Mouse (Mus musculus) hindbrain, embryonic 12.5 days (tissue): ENCODE measurements around the gene Bahcc1. TPM values are rescaled to one million over a fixed set of nuclear protein-coding genes. Genes with fewer than 3 reads are reported as not detected.

ENCODE experiments used
- ATAC-seq: fragments of 200-750 bp; cut with Nextera tagmentation; 2 replicates; pipeline ENCODE4 v1.8.0; 2017; ENCODE audit warnings: moderate TSS enrichment; ENCODE audit not compliant: low FRiP score
- H3K27ac ChIP-seq: fragments of 300-500 bp; sonication (generic); 2 replicates; pipeline ENCODE4 v1.5.1; 2016; ENCODE audit warnings: mild to moderate bottlenecking
- H3K27me3 ChIP-seq: fragments of 300-500 bp; sonication (generic); 2 replicates; pipeline ENCODE4 v1.6.1; 2016; ENCODE audit warnings: mild to moderate bottlenecking
- H3K36me3 ChIP-seq: fragments of 300-500 bp; sonication (generic); 2 replicates; pipeline ENCODE4 v1.6.1; 2016; ENCODE audit warnings: mild to moderate bottlenecking
- H3K4me1 ChIP-seq: fragments of 300-500 bp; sonication (generic); 2 replicates; pipeline ENCODE4 v1.6.1; 2016
- H3K4me2 ChIP-seq: fragments of 300-500 bp; sonication (generic); replicated peaks from 2 replicates; pipeline ENCODE4 v1.6.1; 2016; ENCODE audit warnings: mild to moderate bottlenecking
- H3K4me3 ChIP-seq: fragments of 300-500 bp; sonication (generic); 2 replicates; pipeline ENCODE4 v1.5.1; 2016; ENCODE audit warnings: mild to moderate bottlenecking
- H3K9ac ChIP-seq: fragments of 300-500 bp; sonication (generic); 2 replicates; pipeline ENCODE4 v1.6.1; 2016; ENCODE audit warnings: mild to moderate bottlenecking, moderate library complexity
- H3K9me3 ChIP-seq: fragments of 300-500 bp; sonication (generic); replicated peaks from 2 replicates; pipeline ENCODE4 v1.6.1; 2016; ENCODE audit warnings: mild to moderate bottlenecking
- WGBS: fragments of 180-500 bp; shearing (Covaris S2); methylation state at CpG from one replicate; pipeline ENCODE4 v1.1.7; 2016; 5-methylcytosine and 5-hydroxymethylcytosine counted together
- polyA plus RNA-seq: library from polyadenylated mRNA; unstranded; fragments of >200 nt; fragmentation: Nextera tagmentation; extraction: Ambion mirVana; gene quantifications from 2 replicates; pipeline ENCODE4 v1.2.1, GENCODE M21; 2016

Gene Bahcc1
- polyA plus RNA-seq, 1 experiment from 2014 or later = 23.8 TPM

- Histone ChIP-seq H3K4me1 (peaks cover 83% of the 10 kb centered on the region), H3K9me3 (no peaks in the 10 kb centered on the region), H3K4me2 (peak overlapping the region; percentile 73), H3K27me3 (no peaks in the 10 kb centered on the region), H3K36me3 (0 out of 2 replicates have a peak, but pooled peaks cover 7% of the 10 kb centered on the region), H3K27ac (peak overlapping the region; percentile 99), H3K4me3 (0 out of 2 replicates have a peak overlapping the region, but pooled peaks have one; percentile 12), H3K9ac (peak overlapping the region; percentile 57)
- ATAC-seq = no peak
- WGBS = 42% methylated on average over 6 of the region's 6 CpGs
These were observed 9.4 kb downstream of the Bahcc1 start for GRCm38 (mm10) chr11:120241981-120242725.

DNA sequence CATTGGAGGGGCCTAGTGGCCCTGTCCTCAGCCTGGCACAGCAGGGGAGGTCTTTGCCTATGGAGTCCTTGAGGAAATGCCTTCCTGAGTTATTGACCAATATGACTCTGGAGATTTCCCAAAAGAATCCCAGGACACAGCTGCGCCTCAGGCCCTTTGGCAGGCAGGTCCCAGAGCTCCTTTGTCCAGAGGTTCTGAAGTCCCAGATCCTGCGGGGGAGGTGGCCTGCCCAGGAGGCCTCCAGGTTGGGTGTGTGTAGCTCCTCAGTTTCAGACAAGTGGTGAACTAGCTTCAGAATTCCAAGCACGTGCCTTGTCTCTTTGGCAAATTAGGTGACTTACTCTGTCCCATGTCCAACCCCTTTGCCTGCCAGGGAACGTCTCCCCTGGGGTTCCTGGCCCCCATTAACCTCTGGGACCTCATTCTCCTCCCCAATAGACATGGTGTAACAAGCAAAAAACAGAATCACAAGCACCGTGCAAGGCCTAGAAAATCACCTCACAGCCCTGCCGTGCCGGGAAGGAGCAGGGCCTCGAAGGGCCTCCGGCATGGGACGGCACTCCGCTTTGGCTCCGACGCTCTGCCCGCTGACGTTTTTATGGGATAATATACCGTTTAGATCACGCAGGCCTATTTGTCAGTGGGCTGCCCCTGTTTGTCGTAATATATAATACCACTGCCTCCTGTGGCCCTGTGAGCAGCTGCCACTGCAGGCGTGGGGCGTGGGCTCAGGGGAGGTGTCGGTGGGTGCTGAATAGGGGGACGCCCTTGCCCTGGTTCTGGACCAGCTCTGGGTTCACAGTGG lies 10.2 kb downstream of the Bahcc1 start:
- Histone ChIP-seq H3K4me2 (peak overlapping the region; percentile 73), H3K9ac (peak overlapping the region; percentile 57), H3K27ac (peak overlapping the region; percentile 99), H3K9me3 (no peaks in the 10 kb centered on the region), H3K4me1 (peaks cover 88% of the 10 kb centered on the region), H3K4me3 (peak overlapping the region; percentile 12; the same call in 1 of the 2 replicates), H3K27me3 (no peaks in the 10 kb centered on the region), H3K36me3 (0 out of 2 replicates have a peak, but pooled peaks cover 7% of the 10 kb centered on the region)
- ATAC-seq = no peak
- 35% methylated on average over 22 of the region's 22 CpGs for WGBS

GRCm38 (mm10) chr11:120243531-120243820 lies 10.7 kb downstream of the Bahcc1 start:
- Histone ChIP-seq H3K27me3 (no peaks in the 10 kb centered on the region), H3K9me3 (no peaks in the 10 kb centered on the region), H3K4me3 (peak overlapping the region; percentile 12; the same call in 1 of the 2 replicates), H3K4me2 (peak overlapping the region; percentile 73), H3K9ac (peak overlapping the region; percentile 57; the same call in 1 of the 2 replicates), H3K36me3 (0 out of 2 replicates have a peak, but pooled peaks cover 11% of the 10 kb centered on the region), H3K4me1 (peaks cover 92% of the 10 kb centered on the region), H3K27ac (peak overlapping the region; percentile 99)
- ATAC-seq = no peak
- WGBS = 36% methylated on average over 6 of the region's 6 CpGs

- Histone ChIP-seq H3K9me3 (no peaks in the 10 kb centered on the region), H3K9ac (no peak overlapping the region), H3K36me3 (0 out of 2 replicates have a peak, but pooled peaks cover 11% of the 10 kb centered on the region), H3K27me3 (no peaks in the 10 kb centered on the region), H3K4me3 (no peak overlapping the region), H3K4me1 (peaks cover 88% of the 10 kb centered on the region), H3K4me2 (no peak overlapping the region), H3K27ac (peak overlapping the region; percentile 30; the same call in 1 of the 2 replicates)
- WGBS = 81% methylated on average over 10 of the region's 10 CpGs
- no peak for ATAC-seq
These were observed 15.5 kb downstream of the Bahcc1 start for GRCm38 (mm10) chr11:120248160-120248793.

GRCm38 (mm10) chr11:120248899-120249298 lies 16.2 kb downstream of the Bahcc1 start:
- no peak for ATAC-seq
- WGBS = 80% methylated on average over 6 of the region's 6 CpGs
- H3K9ac ChIP-seq = no peak overlapping the region
- no peak overlapping the region for H3K27ac ChIP-seq
- peaks cover 88% of the 10 kb centered on the region for H3K4me1 ChIP-seq
- 0 out of 2 replicates have a peak, but pooled peaks cover 11% of the 10 kb centered on the region for H3K36me3 ChIP-seq
- H3K4me2 ChIP-seq = no peak overlapping the region
- H3K4me3 ChIP-seq = no peak overlapping the region
- H3K9me3 ChIP-seq = no peaks in the 10 kb centered on the region
- H3K27me3 ChIP-seq = no peaks in the 10 kb centered on the region

DNA sequence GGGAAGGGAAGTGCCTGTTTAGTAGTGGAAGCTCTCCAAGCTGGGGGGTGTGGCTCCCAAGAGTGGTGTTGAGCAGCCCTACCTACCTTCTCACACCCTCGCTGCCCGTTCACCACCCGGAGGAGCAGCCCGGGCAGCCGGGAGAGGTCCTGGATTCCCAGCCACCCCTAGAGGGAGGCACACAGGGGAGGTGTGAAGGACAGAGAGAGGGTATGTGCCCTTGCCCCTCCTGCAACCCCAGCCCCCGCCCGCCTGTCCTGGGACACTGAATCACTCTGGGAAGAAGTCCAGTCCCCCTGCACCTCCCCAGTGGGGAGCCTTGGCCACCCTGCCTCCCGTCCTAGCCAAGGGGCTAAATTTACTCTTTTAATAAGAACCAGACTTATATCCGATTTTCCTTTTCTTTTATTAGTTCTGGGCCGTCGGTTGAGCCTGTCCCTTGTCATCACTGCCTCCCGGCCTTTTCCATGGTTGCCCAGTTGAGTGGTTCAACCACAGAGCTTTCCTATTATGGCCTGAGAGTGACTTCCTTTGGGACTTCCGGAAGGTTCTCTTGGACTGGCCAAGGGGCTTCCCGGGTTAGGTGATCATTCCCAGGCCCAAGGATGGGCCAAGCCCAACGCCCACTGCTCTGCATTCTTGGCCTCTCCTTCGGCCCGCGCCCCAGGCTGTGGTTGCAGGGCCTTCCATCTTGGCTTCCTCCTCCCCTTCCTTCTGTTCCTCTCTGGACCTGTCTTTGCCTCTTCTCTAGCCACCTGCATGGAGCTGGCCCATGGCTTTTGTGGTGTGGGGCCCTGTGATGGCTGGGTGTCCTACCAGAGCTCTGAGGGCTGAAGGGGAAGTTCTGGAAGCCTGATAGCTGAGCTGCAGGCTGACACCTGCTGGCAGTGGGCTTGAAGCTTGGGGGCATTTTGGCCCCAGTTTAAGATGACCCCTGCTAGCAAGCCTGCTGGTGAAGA lies 18.5 kb downstream of the Bahcc1 start:
- Histone ChIP-seq H3K36me3 (0 out of 2 replicates have a peak, but pooled peaks cover 5% of the 10 kb centered on the region), H3K9me3 (no peaks in the 10 kb centered on the region), H3K4me2 (no peak overlapping the region), H3K27me3 (no peaks in the 10 kb centered on the region), H3K4me1 (peaks cover 90% of the 10 kb centered on the region), H3K27ac (peak overlapping the region; percentile 50), H3K4me3 (no peak overlapping the region), H3K9ac (no peak overlapping the region)
- WGBS = 74% methylated on average over 18 of the region's 18 CpGs
- ATAC-seq = no peak

DNA sequence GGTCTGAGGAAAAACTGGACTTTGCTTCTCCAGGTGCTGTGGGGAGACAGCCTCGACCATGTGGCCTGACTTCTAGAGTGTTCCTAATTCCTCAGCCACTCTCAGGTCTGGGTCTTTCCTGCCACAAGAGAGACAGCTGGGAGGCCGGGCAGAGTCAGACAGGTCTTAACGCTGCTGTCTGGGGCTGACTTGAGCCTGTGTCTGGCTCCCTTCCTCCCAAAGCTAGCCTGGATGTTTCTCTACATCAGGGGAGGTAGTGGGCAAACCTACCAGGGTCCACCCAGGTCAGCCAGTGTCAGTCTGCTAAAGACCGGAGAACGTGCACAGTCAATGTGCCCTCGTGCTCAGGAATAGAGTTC lies 19.2 kb downstream of the Bahcc1 start:
- Histone ChIP-seq H3K27ac (no peak overlapping the region), H3K9me3 (no peaks in the 10 kb centered on the region), H3K4me1 (peaks cover 90% of the 10 kb centered on the region)

GRCm38 (mm10) chr11:120252398-120252797 lies 19.7 kb downstream of the Bahcc1 start:
- H3K9ac ChIP-seq = no peak overlapping the region
- H3K4me3 ChIP-seq = no peak overlapping the region
- 0 out of 2 replicates have a peak overlapping the region, but pooled peaks have one; percentile 2 for H3K4me2 ChIP-seq
- ATAC-seq = no peak
- peaks cover 90% of the 10 kb centered on the region for H3K4me1 ChIP-seq
- H3K9me3 ChIP-seq = no peaks in the 10 kb centered on the region
- 0 out of 2 replicates have a peak, but pooled peaks cover 5% of the 10 kb centered on the region for H3K36me3 ChIP-seq
- no peaks in the 10 kb centered on the region for H3K27me3 ChIP-seq
- peak overlapping the region; percentile 40 for H3K27ac ChIP-seq
- WGBS = 31% methylated on average over 5 of the region's 5 CpGs

More for the DNA sequence above, 19.2 kb downstream of the Bahcc1 start:
- H3K4me3 ChIP-seq = no peak overlapping the region
- no peak for ATAC-seq
- H3K9ac ChIP-seq = no peak overlapping the region
- H3K27me3 ChIP-seq = no peaks in the 10 kb centered on the region
- no peak overlapping the region for H3K4me2 ChIP-seq
- H3K36me3 ChIP-seq = 0 out of 2 replicates have a peak, but pooled peaks cover 5% of the 10 kb centered on the region
- 49% methylated on average over 6 of the region's 6 CpGs for WGBS

- 46% methylated on average over 12 of the region's 12 CpGs for WGBS
- Histone ChIP-seq H3K9ac (no peak overlapping the region), H3K4me2 (no peak overlapping the region), H3K9me3 (no peaks in the 10 kb centered on the region), H3K4me3 (no peak overlapping the region), H3K27me3 (no peaks in the 10 kb centered on the region), H3K36me3 (0 out of 2 replicates have a peak, but pooled peaks cover 3% of the 10 kb centered on the region), H3K27ac (peak overlapping the region; percentile 40), H3K4me1 (peaks cover 90% of the 10 kb centered on the region)
- ATAC-seq = no peak
These were observed 20.3 kb downstream of the Bahcc1 start for GRCm38 (mm10) chr11:120252843-120253645.

DNA sequence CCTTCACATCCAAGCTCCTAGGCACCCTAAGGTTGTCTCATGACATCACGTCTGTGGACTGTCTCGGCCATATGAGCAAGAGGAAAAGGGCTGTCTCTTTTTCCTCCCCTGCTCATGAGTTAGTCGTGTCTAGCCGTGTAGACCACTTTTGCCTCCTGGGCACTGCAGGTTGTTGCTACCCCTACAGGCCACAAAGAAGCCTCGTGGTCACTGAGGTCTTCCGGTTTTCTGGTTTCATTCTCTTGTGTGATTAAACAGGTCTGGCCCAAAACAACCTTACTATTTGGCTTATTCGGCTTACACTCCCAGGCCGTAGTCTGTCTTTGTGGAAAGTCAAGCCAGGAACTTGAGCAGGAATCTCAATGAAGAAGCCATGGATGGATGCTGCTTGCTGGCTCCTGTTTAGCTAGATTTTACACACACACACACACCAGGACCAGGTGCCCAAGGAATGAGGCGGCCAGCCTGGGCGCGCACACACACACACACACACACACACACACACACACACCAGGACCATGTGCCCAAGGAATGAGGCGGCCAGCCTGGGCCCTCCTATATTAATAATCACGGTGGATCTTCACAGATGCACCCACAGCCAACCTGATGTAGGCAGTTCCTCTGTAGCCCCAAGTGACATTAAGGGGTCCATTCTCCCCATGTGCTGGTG lies 21.0 kb downstream of the Bahcc1 start:
- ATAC-seq = no peak
- Histone ChIP-seq H3K4me3 (no peak overlapping the region), H3K9me3 (no peaks in the 10 kb centered on the region), H3K27ac (peak overlapping the region; percentile 66; the same call in 1 of the 2 replicates), H3K4me1 (peaks cover 87% of the 10 kb centered on the region), H3K27me3 (no peaks in the 10 kb centered on the region), H3K4me2 (no peak overlapping the region), H3K36me3 (no peaks in the 10 kb centered on the region), H3K9ac (no peak overlapping the region)
- 82% methylated on average over 13 of the region's 13 CpGs for WGBS
